Mouse (Mus musculus): ENCODE results near the gene 4933417A18Rik.
"Not testable (repeated sequence)": the region's sequence is repeated elsewhere in the genome, so short reads cannot be mapped to it uniquely, and the experiment has no call there.

4933417A18Rik gene

GRCm38 (mm10) chr13:34976116-34976515, 51.9 kb downstream of the 4933417A18Rik start:
- no peak for DNase-seq

- DNase-seq = no peak
Measured at GRCm38 (mm10) chr13:34977410-34977809, 53.2 kb downstream of the 4933417A18Rik start.

GRCm38 (mm10) chr13:34978635-34979034, 54.4 kb downstream of the 4933417A18Rik start:
- not testable (repeated sequence) for DNase-seq

- not testable (repeated sequence) for DNase-seq
Measured at GRCm38 (mm10) chr13:34983479-34983878, 59.3 kb downstream of the 4933417A18Rik start.

- DNase-seq = no peak
Measured at GRCm38 (mm10) chr13:34991581-34992273, 67.5 kb downstream of the 4933417A18Rik start.

GRCm38 (mm10) chr13:34993085-34993484, 68.9 kb downstream of the 4933417A18Rik start:
- DNase-seq = no peak

- DNase-seq = no peak
Measured at GRCm38 (mm10) chr13:34993595-34993982, 69.4 kb downstream of the 4933417A18Rik start.

- DNase-seq = peak; percentile 98
Measured at GRCm38 (mm10) chr13:34993983-34994811, 70.0 kb downstream of the 4933417A18Rik start.

GRCm38 (mm10) chr13:34995925-34996324, 71.7 kb downstream of the 4933417A18Rik start:
- no peak for DNase-seq

Data from kidney, adult 11 months (tissue).